Mouse (Mus musculus) lung, postnatal 0 days (tissue): ENCODE measurements around the gene Pms1. TPM values are rescaled to one million over a fixed set of nuclear protein-coding genes. Genes with fewer than 3 reads are reported as not detected.
A peak's percentile ranks its signal among the peaks of the same experiment; 100 is the strongest.

ENCODE experiments used
- ATAC-seq: fragments of 200-750 bp; cut with Nextera tagmentation; 2 replicates; pipeline ENCODE4 v1.8.0; 2017; ENCODE audit warnings: moderate library complexity
- DNase-seq: peaks from one replicate; pipeline ENCODE4 v3.0.0-alpha.2; 2016; ENCODE audit warnings: low spot score
- H3K27ac ChIP-seq: fragments of 300-500 bp; sonication (generic); 2 replicates; pipeline ENCODE4 v1.5.1; 2014; ENCODE audit warnings: antibody characterized with exemption, mild to moderate bottlenecking, low read length, mixed read lengths
- H3K27me3 ChIP-seq: fragments of 300-500 bp; sonication (generic); replicated peaks from 2 replicates; pipeline ENCODE4 v1.6.1; 2014; ENCODE audit warnings: low read length, mixed read lengths; ENCODE audit not compliant: insufficient read depth
- H3K36me3 ChIP-seq: fragments of 300-500 bp; sonication (generic); 2 replicates; pipeline ENCODE4 v1.6.1; 2014; ENCODE audit warnings: low read length, mixed read lengths; ENCODE audit not compliant: insufficient read depth
- H3K4me1 ChIP-seq: fragments of 300-500 bp; sonication (generic); 2 replicates; pipeline ENCODE4 v1.6.1; 2014; ENCODE audit warnings: antibody characterized with exemption, low read depth, low read length, mixed read lengths; ENCODE audit not compliant: insufficient read depth
- H3K4me2 ChIP-seq: fragments of 300-500 bp; sonication (generic); replicated peaks from 2 replicates; pipeline ENCODE4 v1.6.1; 2014; ENCODE audit warnings: low read depth, mild to moderate bottlenecking, low read length, moderate library complexity, mixed read lengths
- H3K4me3 ChIP-seq: fragments of 300-500 bp; sonication (generic); 2 replicates; pipeline ENCODE4 v1.5.1; 2014; ENCODE audit warnings: low read depth, low read length
- H3K9ac ChIP-seq: fragments of 300-500 bp; sonication (generic); replicated peaks from 2 replicates; pipeline ENCODE4 v1.6.1; 2014; ENCODE audit warnings: low read depth, mild to moderate bottlenecking
- H3K9me3 ChIP-seq: fragments of 300-500 bp; sonication (generic); 2 replicates; pipeline ENCODE4 v1.6.1; 2016; ENCODE audit warnings: low read length, mixed read lengths
- CTCF ChIP-seq: IDR thresholded peaks from 2 replicates; pipeline ENCODE4 v1.5.1; 2016; ENCODE audit warnings: antibody characterized with exemption, mild to moderate bottlenecking
- EP300 ChIP-seq: IDR thresholded peaks from 2 replicates; pipeline ENCODE4 v1.6.1; 2016; ENCODE audit warnings: antibody characterized with exemption, mild to moderate bottlenecking, control low read depth
- WGBS: fragments of 180-500 bp; shearing (Covaris S2); extraction: QIAGEN DNeasy Blood & Tissue Kit; methylation state at CpG from one replicate; pipeline ENCODE4 v1.1.7; 2014; 5-methylcytosine and 5-hydroxymethylcytosine counted together
- polyA plus RNA-seq: library from polyadenylated mRNA; unstranded; fragments of >200 nt; fragmentation: Nextera tagmentation; extraction: Ambion mirVana; gene quantifications from 2 replicates; pipeline ENCODE4 v1.2.1, GENCODE M21; 2015

Pms1 gene
- polyA plus RNA-seq, 1 experiment from 2014 or later, result 2.5 TPM

DNA sequence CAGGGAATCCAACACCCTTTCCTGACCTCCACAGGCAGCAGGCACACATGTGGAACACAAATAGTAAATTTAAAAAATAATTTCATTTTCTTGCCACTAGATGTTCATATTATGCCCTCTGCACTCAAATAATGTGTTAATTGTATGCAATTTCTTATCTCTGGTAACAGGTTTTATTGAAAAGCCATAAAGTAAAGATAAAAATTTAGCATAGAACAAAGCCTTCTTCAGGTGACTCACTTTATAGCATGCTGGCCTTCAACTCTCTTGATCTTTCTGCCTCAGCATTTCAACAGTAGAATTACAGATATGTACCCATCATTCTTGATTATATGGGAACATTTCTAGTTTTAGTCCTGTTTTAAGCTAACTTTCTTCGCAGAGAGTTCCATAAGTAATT lies 27.5 kb upstream of the Pms1 start:
- Histone ChIP-seq H3K9me3 (no peaks in the 10 kb centered on the region), H3K9ac (no peak overlapping the region), H3K4me2 (no peak overlapping the region), H3K4me1 (no peaks in the 10 kb centered on the region), H3K4me3 (no peak overlapping the region), H3K27ac (no peak overlapping the region), H3K27me3 (no peaks in the 10 kb centered on the region), H3K36me3 (no peaks in the 10 kb centered on the region)
- no peak for ATAC-seq
- DNase-seq, result no peak
- 98% methylated on average over 1 of the region's 1 CpGs for WGBS
- no peak for TF ChIP-seq CTCF
- no peak for TF ChIP-seq EP300

DNA sequence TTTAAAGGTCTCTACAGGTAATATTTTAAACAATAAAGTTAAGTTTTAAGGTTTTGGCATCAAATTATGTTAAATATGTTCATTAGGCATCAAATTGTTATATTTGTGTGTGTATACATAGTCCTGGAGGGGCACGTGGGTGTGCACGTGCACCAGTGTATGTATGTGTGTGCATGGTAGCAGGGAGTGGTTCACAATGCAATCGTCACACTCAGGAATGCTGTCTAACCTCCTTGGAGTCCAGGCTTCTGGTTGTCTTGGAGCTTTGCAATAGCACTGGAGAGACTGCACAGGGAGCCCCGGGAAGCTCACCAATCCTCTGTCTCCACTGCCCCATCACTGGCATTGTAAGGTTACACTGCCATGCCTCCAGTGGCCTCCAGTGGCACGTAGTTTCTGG lies 26.4 kb upstream of the Pms1 start:
- ATAC-seq, result no peak; the same call in 1 of the 2 replicates
- TF ChIP-seq EP300, result no peak
- no peak for TF ChIP-seq CTCF
- Histone ChIP-seq H3K27me3 (no peaks in the 10 kb centered on the region), H3K4me1 (no peaks in the 10 kb centered on the region), H3K9me3 (no peaks in the 10 kb centered on the region), H3K4me3 (no peak overlapping the region), H3K27ac (no peak overlapping the region), H3K9ac (no peak overlapping the region), H3K36me3 (no peaks in the 10 kb centered on the region), H3K4me2 (no peak overlapping the region)
- no peak for DNase-seq
- 81% methylated on average over 5 of the region's 5 CpGs for WGBS

DNA sequence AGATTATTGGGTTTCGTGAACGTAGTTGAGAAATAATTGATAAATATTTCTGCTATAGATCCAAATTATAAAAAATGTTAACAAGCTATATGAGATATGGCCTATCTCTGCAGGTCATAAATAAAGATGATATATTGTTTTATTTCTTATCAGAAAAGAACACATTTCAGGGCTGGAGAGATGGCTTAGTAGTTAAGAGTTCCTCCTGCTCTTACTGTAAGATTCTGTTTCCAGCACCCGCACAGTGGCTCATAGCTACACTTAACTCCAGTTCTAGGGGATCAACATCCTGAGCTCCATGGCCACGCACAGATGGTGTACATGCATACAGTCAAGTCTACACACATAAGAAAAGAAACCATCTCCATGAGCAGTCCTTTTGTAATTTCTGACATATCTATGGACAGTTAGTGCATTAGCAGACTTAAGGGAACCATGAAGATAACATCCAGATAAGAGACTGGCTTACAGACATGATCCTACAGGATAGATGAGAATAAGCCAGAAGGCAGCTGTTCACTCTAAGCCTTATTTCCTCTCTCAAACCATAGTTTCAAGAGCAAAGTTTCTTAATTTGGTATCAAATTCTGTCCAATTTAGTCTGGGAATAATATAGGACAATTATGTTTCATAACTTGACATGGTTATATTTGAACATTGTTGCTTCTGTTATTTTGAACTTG lies 25.0 kb upstream of the Pms1 start:
- ATAC-seq, result no peak
- no peaks in the 10 kb centered on the region for H3K27me3 ChIP-seq
- no peak overlapping the region for H3K27ac ChIP-seq
- no peaks in the 10 kb centered on the region for H3K36me3 ChIP-seq
- TF ChIP-seq CTCF (no peak), EP300 (no peak)
- 96% methylated on average over 4 of the region's 4 CpGs for WGBS
- no peak overlapping the region for H3K4me3 ChIP-seq
- DNase-seq, result no peak
- H3K9me3 ChIP-seq, result no peaks in the 10 kb centered on the region
- H3K4me2 ChIP-seq, result no peak overlapping the region
- H3K4me1 ChIP-seq, result no peaks in the 10 kb centered on the region
- H3K9ac ChIP-seq, result no peak overlapping the region

DNA sequence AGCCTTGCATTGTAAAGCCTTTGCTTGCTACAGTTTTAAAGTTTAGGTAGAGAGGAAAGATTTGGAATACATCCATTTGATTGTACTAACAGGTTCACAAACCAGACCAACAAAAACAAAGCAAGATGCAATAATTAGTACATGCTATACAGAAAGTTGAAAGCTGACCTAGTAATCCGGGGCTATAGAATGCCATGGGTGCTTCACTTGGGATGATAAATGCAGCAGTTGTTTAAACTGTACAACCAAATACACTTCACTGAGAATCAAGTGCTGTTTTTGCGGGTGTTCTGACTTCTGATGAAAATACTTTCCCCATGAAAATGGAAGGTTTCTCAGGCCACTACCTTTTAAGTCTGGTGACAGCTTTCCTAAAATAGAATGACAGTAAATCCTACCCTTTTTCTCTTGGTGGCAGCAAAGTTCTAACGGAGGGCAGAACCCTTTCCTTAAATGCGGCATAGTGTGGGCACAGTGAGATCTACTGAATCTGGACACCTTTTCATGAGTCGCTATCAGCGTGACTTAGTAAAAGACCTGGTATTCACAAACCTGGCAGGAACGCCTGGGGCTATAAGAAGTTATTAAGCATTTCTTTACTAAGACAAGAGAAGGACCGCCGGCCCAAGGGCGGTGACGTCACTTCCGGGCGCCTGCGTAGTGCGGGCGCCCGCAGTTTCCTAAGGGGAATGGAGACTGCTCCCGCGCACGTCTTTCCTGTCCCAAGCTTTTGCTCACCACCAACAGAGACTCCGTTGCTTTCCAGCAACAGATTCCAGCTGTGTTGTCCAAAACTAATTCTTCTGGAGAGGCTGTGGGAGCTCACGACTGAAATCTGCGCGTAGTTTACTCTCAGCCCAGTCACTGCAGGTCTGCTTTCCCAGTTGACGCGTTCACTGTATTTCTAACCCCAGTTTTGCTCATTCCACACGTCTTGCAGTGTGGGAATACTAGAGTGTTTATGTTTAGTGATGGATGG lies 16.5 kb upstream of the Pms1 start, which contains the start of gene Osgepl1:
Osgepl1 (plus strand) TSS at position 636 of the 979 bp plus-strand sequence.
- TF ChIP-seq CTCF (peak; percentile 47), EP300 (0 out of 2 replicates have a peak, but pooled peaks have one; percentile 35)
- peak; percentile 98 for ATAC-seq
- H3K27ac ChIP-seq, result peak within 1 kb of the TSS; percentile 88
- H3K9ac ChIP-seq, result peak within 1 kb of the TSS; percentile 70
- peak within 1 kb of the TSS; percentile 64 for H3K4me3 ChIP-seq
- H3K27me3 ChIP-seq, result no peaks in the 10 kb centered on the region
- H3K9me3 ChIP-seq, result no peaks in the 10 kb centered on the region
- WGBS, result 2% methylated on average over 27 of the region's 27 CpGs
- peak; percentile 92 for DNase-seq
- peak within 1 kb of the TSS; percentile 72 for H3K4me2 ChIP-seq
- no peaks in the 10 kb centered on the region for H3K36me3 ChIP-seq
- no peaks in the 10 kb centered on the region for H3K4me1 ChIP-seq

DNA sequence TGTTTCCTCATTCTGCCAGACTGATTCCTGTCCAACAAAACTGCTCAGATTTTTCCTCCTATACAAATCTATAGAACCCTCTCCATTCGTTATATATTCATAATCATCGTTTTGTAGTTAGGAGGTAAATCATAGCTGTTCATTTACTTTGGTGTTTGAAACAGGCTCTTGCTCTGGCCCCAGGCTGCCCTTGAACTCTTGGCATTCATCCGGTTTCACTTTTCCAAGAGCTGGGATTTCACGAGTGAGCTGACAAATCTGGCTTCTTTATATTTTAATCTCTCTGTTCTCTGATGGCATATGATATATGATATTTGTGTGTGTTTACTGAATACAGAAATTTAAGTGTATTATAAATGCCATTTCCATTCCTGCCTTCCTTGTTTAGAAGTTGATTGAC lies 3.7 kb upstream of the Pms1 start:
- Histone ChIP-seq H3K36me3 (no peaks in the 10 kb centered on the region), H3K4me3 (no peak overlapping the region), H3K4me2 (no peak overlapping the region), H3K9ac (no peak overlapping the region), H3K4me1 (no peaks in the 10 kb centered on the region), H3K27me3 (no peaks in the 10 kb centered on the region), H3K27ac (no peak overlapping the region), H3K9me3 (no peaks in the 10 kb centered on the region)
- DNase-seq (no peak), ATAC-seq (no peak)
- WGBS, result 81% methylated on average over 4 of the region's 4 CpGs
- TF ChIP-seq CTCF (no peak), EP300 (no peak)

DNA sequence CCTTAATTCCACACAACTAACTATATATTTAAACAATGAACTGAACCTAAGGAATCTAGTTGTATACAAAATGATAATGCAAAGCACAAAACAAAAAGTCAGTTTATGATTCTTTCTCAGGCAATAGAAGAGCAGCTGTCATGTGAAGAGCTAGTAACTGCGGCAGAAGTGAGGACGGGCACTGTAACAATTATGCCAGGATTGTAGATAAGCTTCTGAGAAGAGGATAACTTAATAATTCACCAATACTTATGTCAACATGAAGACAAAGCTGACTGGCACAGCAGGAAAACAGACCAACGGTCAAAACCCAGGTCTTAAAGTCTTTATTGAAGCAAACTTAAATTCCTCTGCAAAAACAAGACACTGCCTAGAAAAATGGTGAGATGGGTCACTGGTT lies 5.6 kb downstream of the Pms1 start:
- DNase-seq (no peak), ATAC-seq (no peak)
- Histone ChIP-seq H3K27ac (no peak overlapping the region), H3K36me3 (no peaks in the 10 kb centered on the region), H3K4me1 (no peaks in the 10 kb centered on the region), H3K4me2 (no peak overlapping the region), H3K9ac (no peak overlapping the region), H3K9me3 (no peaks in the 10 kb centered on the region), H3K4me3 (no peak overlapping the region), H3K27me3 (no peaks in the 10 kb centered on the region)
- TF ChIP-seq EP300, result no peak
- no peak for TF ChIP-seq CTCF
- WGBS, result 54% methylated on average over 3 of the region's 3 CpGs
